Mouse (Mus musculus) limb, embryonic 10.5 days (tissue): ENCODE measurements around the gene Sync. TPM values are rescaled to one million over a fixed set of nuclear protein-coding genes. Genes with fewer than 3 reads are reported as not detected.

Source experiments
- DNase-seq: peaks from one replicate; pipeline ENCODE4 v3.0.0-alpha.2; 2017; ENCODE audit warnings: low spot score
- H3K27ac ChIP-seq: fragments of 300-500 bp; sonication (generic); 2 replicates; pipeline ENCODE4 v1.5.1; 2016; ENCODE audit warnings: mild to moderate bottlenecking
- H3K27me3 ChIP-seq: fragments of 300-500 bp; sonication (generic); 2 replicates; pipeline ENCODE4 v1.6.1; 2016; ENCODE audit warnings: low read depth, mild to moderate bottlenecking; ENCODE audit not compliant: poor library complexity, severe bottlenecking
- H3K36me3 ChIP-seq: fragments of 300-500 bp; sonication (generic); 2 replicates; pipeline ENCODE4 v1.6.1; 2016; ENCODE audit warnings: mild to moderate bottlenecking, moderate library complexity
- H3K4me1 ChIP-seq: fragments of 300-500 bp; sonication (generic); 2 replicates; pipeline ENCODE4 v1.6.1; 2016
- H3K4me3 ChIP-seq: fragments of 300-500 bp; sonication (generic); 2 replicates; pipeline ENCODE4 v1.5.1; 2016; ENCODE audit warnings: mild to moderate bottlenecking, moderate library complexity
- H3K9me3 ChIP-seq: fragments of 300-500 bp; sonication (generic); replicated peaks from 2 replicates; pipeline ENCODE4 v1.6.1; 2016; ENCODE audit warnings: mild to moderate bottlenecking
- WGBS: fragments of 180-500 bp; shearing (Covaris S2); methylation state at CpG from one replicate; pipeline ENCODE4 v1.1.7; 2016; 5-methylcytosine and 5-hydroxymethylcytosine counted together
- polyA plus RNA-seq: library from polyadenylated mRNA; unstranded; fragments of >200 nt; fragmentation: Nextera tagmentation; extraction: Ambion mirVana; gene quantifications from 2 replicates; pipeline ENCODE4 v1.2.1, GENCODE M21; 2016

Sync gene
- polyA plus RNA-seq, result 0.36 and 0.39 TPM in 2 replicates

DNA sequence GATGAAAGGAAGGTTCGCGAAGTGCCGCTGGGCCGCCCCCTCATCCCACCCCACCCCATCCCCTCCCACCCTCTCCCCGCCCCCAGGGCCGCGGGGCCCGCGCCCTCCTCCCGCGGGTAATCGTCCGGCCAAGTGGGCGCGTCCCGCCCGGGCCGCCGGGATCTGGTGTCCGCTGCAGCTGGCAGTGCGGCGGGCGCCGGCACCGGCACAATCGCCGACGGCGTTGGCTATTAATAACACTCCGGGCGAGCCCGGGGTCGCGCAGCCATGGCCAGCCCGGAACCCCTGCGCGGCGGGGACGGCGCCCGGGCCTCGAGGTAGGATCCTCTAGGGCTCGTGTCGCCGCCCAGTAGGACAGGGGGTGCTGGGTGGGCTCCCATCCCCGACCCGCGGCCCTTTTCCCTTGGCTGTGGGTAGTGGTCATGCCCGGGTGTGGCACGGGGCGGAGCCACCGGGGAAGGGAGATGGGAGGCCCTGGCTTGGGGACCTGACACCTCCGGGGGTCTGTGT is at the start of gene Sync:
Sync (plus strand) TSS at position 146 of the 510 bp plus-strand sequence.
- under 1% methylated on average over 53 of the region's 53 CpGs for WGBS
- Histone ChIP-seq H3K27ac (peak within 1 kb of the TSS; percentile 50), H3K9me3 (no peaks in the 10 kb centered on the region), H3K4me1 (peaks cover 17% of the 10 kb centered on the region), H3K27me3 (peaks cover 45% of the 10 kb centered on the region), H3K4me3 (peak within 1 kb of the TSS; percentile 65), H3K36me3 (no peaks in the 10 kb centered on the region)
- peak; percentile 59 for DNase-seq

DNA sequence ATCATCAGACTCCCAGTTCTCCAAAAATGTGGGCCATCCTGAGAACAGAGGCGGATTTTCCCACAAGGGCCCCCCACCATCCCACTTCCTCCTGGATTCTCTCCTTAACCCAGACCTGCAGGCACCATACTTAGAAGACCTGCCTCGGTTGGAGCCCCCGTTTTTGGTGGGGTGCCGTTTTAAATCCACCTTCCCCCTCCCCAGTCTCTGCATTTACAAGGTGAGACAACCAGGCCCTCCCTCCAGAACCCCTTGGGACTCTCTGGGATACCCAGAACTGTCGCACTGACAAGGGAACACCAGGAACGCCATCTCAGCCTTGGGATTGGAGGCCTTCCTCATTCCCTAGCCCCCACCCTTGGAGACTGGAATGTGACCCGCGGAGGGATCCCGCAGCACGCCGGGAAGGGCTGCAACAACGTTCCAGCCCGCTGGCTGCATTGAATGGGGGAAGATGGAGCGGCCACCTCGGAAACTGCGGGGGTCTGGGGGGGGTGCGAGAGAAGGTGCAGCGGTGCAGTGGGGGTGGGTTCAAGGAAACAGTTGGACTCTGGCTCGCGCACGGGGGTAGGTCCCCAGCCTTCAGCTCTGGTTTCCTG is 49.5 kb upstream of the Sync start:
- H3K27me3 ChIP-seq, result peaks cover 19% of the 10 kb centered on the region
- H3K9me3 ChIP-seq, result no peaks in the 10 kb centered on the region
- 8% methylated on average over 21 of the region's 21 CpGs for WGBS
- H3K27ac ChIP-seq, result 0 out of 2 replicates have a peak overlapping the region, but pooled peaks have one; percentile 36
- H3K36me3 ChIP-seq, result 0 out of 2 replicates have a peak, but pooled peaks cover 2% of the 10 kb centered on the region
- DNase-seq, result peak; percentile 72
- peaks cover 56% of the 10 kb centered on the region for H3K4me1 ChIP-seq
- peak overlapping the region; percentile 78 for H3K4me3 ChIP-seq

DNA sequence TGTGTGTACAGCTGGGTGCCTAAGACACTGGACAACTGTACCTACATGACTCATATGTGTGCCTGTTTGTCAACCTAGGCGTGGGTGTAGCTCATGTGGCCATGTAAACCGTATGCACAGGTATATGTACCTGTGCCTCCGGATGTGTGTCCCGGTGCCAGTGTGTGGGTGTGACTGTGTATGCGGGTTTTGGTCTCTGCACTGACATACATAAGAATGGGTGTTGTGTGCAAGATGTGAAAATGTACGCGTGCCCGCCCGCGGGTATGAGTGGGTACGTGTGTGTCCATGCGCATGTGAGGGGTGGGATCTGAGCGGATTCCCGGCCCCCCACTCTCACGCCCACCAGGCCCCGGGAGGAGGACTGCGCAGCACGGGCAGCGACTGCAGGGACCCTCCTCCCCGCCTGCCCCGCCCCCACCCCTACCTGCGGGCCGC is 48.8 kb upstream of the Sync start:
- Histone ChIP-seq H3K27me3 (peaks cover 19% of the 10 kb centered on the region), H3K4me1 (peaks cover 59% of the 10 kb centered on the region), H3K4me3 (peak overlapping the region; percentile 78), H3K27ac (peak overlapping the region; percentile 83), H3K9me3 (no peaks in the 10 kb centered on the region), H3K36me3 (0 out of 2 replicates have a peak, but pooled peaks cover 2% of the 10 kb centered on the region)
- under 1% methylated on average over 23 of the region's 23 CpGs for WGBS
- no peak for DNase-seq

DNA sequence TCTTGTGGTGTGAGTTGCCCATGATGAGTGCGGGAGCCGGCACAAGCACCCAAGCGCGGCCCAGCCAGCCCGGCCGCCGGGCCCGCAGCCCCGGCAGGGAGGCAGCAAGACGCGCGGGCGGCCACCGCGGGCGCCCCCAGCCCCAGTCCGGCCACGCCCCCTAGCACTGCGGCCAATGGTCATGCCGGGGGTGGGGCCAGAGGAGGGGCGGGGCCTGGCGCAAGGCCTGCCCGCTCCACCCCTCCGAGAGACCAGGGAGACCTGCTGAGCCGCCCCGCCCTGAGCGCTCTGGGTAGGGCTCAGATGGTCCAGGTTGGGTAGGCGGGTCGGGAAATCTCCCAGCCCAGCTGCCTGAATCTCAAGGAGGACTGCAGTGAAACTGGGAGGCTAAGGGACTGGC is 48.3 kb upstream of the Sync start:
- H3K4me1 ChIP-seq, result peaks cover 59% of the 10 kb centered on the region
- H3K9me3 ChIP-seq, result no peaks in the 10 kb centered on the region
- peaks cover 19% of the 10 kb centered on the region for H3K27me3 ChIP-seq
- peak overlapping the region; percentile 83 for H3K27ac ChIP-seq
- 0 out of 2 replicates have a peak, but pooled peaks cover 2% of the 10 kb centered on the region for H3K36me3 ChIP-seq
- DNase-seq, result peak; percentile 91
- 0% methylated on average over 25 of the region's 29 CpGs for WGBS
- peak overlapping the region; percentile 78 for H3K4me3 ChIP-seq

DNA sequence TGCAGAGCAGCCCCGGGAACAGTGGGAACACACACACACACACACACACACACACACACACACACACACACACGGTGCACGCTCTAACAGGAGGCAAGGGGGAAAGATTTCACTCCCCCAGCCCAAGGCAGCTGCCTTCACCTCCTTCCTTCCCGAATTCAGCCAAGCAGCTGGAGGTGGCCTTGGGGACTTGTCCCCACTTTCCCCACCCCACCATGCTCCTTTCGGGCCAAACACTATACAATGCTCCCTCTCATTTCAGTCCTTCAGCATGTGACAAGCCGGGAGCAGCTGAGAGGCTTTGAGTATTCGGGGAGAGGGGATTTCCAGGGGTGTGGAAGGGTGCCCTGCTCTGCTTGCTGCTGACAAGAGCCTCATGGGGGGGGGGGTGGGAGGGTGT is 45.5 kb upstream of the Sync start:
- WGBS, result 40% methylated on average over 7 of the region's 7 CpGs
- Histone ChIP-seq H3K27me3 (peaks cover 46% of the 10 kb centered on the region), H3K4me1 (peaks cover 43% of the 10 kb centered on the region), H3K9me3 (no peaks in the 10 kb centered on the region), H3K36me3 (0 out of 2 replicates have a peak, but pooled peaks cover 2% of the 10 kb centered on the region), H3K27ac (peak overlapping the region; percentile 72), H3K4me3 (no peak overlapping the region)
- peak; percentile 34 for DNase-seq

DNA sequence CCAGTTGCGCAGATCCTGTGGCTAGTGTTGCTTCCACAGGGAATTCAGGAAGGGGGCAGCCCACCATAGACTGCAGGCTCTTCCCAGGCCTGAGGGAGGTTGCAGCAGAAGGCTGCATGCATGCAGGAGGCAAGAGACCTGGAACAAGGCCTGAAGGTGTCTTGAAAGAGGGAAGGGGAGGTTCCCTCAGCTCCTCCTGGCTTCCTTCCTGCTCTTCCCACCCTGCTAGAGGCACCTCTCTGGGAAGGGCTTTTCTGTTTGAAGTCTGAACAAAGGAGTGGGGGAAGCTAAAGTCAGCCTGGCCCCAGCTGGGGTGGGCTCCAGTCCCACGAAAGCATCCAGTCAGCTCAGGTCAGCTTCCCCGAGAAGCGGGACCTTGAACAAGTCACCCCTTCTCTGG is 45.1 kb upstream of the Sync start:
- Histone ChIP-seq H3K27me3 (peaks cover 46% of the 10 kb centered on the region), H3K36me3 (0 out of 2 replicates have a peak, but pooled peaks cover 2% of the 10 kb centered on the region), H3K9me3 (no peaks in the 10 kb centered on the region), H3K4me3 (no peak overlapping the region), H3K4me1 (peaks cover 39% of the 10 kb centered on the region), H3K27ac (peak overlapping the region; percentile 72)
- 39% methylated on average over 4 of the region's 4 CpGs for WGBS
- DNase-seq, result no peak

DNA sequence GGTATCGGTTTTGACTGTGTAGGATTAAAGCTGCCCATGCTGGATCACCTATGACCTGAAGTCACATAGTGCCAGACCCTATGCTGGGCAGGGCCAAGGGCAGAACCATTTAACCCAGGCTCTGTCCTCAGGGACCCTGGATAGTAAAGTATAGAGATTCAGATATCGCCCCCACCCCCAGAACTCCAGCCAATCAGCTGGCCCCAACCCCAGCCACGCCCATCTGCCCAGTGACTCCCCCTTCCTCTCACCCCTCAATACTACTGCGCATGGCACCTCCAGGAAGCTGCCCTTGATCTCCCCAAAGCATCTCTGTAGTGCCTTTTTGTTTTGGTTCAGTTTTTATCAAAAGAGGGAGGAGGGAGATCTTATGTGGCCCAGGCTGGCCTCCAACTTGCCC is 44.7 kb upstream of the Sync start:
- Histone ChIP-seq H3K4me3 (no peak overlapping the region), H3K4me1 (peaks cover 36% of the 10 kb centered on the region), H3K36me3 (0 out of 2 replicates have a peak, but pooled peaks cover 2% of the 10 kb centered on the region), H3K9me3 (no peaks in the 10 kb centered on the region), H3K27ac (0 out of 2 replicates have a peak overlapping the region, but pooled peaks have one; percentile 72), H3K27me3 (peaks cover 46% of the 10 kb centered on the region)
- WGBS, result 26% methylated on average over 4 of the region's 4 CpGs
- DNase-seq, result peak; percentile 55

DNA sequence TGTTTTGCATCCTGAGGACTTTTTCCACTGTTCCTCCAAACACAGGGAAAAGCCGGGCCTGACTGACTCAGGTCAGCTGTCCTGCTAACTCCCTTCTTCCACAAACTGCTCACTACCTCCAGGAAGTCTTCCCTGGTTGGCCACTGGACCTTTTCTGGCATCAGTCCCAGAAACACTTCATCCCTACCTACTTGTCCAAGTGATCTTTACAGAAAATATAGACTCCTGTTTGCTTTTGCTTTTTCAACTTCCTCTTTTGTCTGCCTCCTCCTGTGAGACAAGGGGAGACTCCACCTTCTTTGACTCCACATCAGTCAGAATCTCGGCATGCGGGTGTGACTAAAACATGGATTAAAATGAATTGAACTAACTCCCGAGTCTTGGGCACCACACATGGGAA is 42.6 kb upstream of the Sync start:
- H3K27me3 ChIP-seq, result peaks cover 61% of the 10 kb centered on the region
- no peak overlapping the region for H3K27ac ChIP-seq
- peaks cover 30% of the 10 kb centered on the region for H3K4me1 ChIP-seq
- H3K36me3 ChIP-seq, result no peaks in the 10 kb centered on the region
- DNase-seq, result no peak
- WGBS, result 81% methylated on average over 4 of the region's 4 CpGs
- H3K9me3 ChIP-seq, result no peaks in the 10 kb centered on the region
- no peak overlapping the region for H3K4me3 ChIP-seq

DNA sequence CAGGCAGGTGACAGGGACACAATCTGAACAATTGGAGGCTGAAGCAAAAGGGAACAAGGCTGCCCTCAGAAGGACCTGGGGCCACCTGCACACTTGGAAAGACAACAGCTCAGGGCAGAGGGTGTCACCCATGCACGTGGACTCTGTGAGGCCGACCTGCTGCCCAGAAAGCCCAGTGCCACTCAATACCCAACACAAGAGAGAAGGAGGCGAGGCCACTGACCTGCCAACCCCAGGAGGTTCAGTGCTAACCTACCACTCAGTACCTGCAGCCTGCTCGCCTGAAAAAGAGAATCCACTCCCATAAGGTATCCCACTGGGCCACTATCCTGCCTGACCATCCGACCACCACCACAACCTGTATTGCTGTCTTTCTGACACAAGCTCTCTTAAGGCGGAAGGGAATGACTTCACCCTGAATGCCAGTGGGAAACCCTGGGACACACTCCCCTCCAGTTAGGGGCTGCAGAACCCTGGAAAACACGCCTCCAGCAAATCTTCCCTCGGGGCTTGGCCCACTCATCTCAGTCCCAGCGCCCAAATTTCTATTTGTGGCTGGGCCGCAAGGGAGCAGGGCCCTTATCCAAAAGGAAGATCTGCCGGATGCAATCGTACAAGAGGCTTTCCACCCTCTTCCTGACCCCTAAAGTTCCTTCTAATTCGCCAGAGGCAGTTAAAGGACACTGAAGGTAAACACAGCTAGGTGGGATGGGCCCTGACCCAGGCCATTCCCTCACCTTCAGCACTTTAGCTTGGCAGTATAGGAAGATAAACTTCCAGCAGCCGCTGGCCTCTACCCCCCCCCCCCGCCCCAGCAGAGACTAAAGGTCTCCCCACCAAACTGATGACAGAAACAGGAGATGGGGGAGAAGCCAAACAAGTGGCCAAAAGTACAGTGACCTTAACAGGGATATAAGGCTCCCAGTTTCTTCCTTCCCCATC is 40.8 kb upstream of the Sync start:
- no peaks in the 10 kb centered on the region for H3K36me3 ChIP-seq
- H3K27ac ChIP-seq, result no peak overlapping the region
- peaks cover 79% of the 10 kb centered on the region for H3K27me3 ChIP-seq
- H3K9me3 ChIP-seq, result no peaks in the 10 kb centered on the region
- peaks cover 43% of the 10 kb centered on the region for H3K4me1 ChIP-seq
- DNase-seq, result no peak
- WGBS, result 38% methylated on average over 15 of the region's 15 CpGs
- H3K4me3 ChIP-seq, result no peak overlapping the region

DNA sequence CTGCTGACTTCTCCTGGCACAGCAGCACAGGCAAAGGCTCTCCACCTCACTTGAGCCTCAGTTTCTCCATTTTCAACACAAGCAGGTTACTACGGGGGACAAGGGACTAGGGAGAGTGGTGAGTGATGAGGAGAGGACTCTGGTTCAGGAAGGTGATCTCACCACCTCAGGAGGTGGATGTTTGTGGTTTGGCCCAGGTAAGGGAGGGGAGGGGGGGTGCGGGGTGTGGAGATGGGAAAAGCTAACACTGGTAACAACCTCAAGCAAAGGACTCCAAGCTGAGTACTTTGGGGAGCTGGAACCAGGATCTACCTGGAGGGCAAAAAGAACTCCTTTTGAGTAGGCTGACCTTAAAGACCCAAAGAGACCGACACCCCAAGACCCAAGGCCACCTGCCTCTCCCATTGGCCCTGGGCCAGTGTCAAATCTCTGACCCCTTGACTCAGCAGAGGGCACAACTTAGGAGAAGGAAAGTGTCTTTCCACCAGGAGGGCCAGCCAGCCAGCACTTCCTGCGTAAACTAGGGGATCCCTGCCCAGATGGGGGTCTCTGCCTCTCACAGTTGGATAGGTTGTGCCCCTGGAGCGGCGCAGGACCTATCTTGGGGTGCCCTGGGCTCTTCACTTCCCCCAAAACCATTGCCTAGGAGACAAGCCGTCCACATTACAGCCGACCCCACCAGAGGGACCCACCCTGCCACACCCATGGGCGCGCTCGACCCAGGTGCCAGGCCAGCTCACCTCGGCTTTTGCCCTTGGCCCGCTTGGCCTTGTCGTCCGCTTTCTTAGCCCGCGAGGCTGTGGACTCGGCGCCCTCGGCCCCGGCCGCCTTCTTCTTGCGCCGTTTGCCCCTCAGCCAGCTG is 39.8 kb upstream of the Sync start:
- WGBS, result 10% methylated on average over 24 of the region's 24 CpGs
- peak; percentile 52 for DNase-seq
- Histone ChIP-seq H3K4me3 (peak overlapping the region; percentile 62), H3K27me3 (peaks cover 82% of the 10 kb centered on the region), H3K36me3 (no peaks in the 10 kb centered on the region), H3K4me1 (peaks cover 37% of the 10 kb centered on the region), H3K27ac (peak overlapping the region; percentile 74), H3K9me3 (no peaks in the 10 kb centered on the region)

DNA sequence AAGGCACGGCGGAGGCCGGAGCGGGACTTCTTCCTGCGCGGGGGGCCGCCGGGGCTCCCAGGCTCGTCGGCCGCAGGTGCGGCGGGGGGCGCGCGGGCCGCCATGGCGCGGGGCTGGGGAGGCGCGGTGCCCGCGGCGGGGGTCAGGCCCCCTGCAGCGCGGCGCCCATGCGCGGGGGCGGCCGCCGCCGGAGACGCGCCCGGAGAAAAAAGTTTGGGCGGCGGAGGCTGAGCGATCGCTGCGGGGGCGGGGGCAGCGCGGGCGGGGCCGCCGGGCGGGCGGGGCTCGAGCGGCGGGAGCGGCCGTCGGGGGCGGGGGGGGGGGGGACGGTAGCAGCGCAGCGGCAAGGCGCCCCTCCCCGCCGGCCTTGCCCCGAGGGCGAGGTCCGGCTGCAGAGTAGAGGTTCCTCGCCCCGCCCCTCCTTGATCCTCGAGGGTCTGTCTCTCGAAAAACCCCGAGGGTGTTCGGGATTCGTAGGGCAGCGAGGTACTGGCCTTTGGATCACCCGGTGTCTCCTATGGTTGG is 39.1 kb upstream of the Sync start:
- Histone ChIP-seq H3K9me3 (no peaks in the 10 kb centered on the region), H3K4me1 (peaks cover 30% of the 10 kb centered on the region), H3K4me3 (peak overlapping the region; percentile 62), H3K27ac (peak overlapping the region; percentile 74), H3K36me3 (no peaks in the 10 kb centered on the region), H3K27me3 (peaks cover 82% of the 10 kb centered on the region)
- 3% methylated on average over 62 of the region's 74 CpGs for WGBS
- DNase-seq, result peak; percentile 54

DNA sequence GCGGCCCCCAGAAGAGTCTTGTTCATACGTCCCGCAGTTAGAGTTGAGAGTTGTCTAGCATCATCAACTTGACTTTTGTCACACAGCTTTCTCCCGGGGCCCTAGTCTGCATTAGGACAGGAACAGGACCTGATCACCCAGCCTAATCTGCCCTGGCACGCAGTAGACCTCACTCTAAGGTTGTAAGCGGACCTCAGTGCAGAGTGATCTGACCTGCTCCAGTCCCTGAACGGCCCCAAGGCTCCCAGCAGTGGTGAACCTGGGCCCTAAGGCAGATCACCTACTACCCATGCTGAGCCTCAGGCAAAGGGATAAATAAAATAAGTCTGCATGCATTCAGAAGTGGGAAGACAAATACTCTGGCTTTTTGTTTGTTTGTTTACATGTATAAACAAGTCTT is 38.1 kb upstream of the Sync start:
- H3K27me3 ChIP-seq, result peaks cover 80% of the 10 kb centered on the region
- H3K4me1 ChIP-seq, result peaks cover 30% of the 10 kb centered on the region
- H3K9me3 ChIP-seq, result no peaks in the 10 kb centered on the region
- no peak for DNase-seq
- no peak overlapping the region for H3K27ac ChIP-seq
- H3K4me3 ChIP-seq, result no peak overlapping the region
- no peaks in the 10 kb centered on the region for H3K36me3 ChIP-seq
- 24% methylated on average over 7 of the region's 7 CpGs for WGBS
